Mouse (Mus musculus) left cerebral cortex, postnatal 36 days (tissue): ENCODE data around the gene Gm42742. TPM values are rescaled to one million over a fixed set of nuclear protein-coding genes. Genes with fewer than 3 reads are reported as not detected.

ENCODE experiments used
- DNase-seq, 2 experiments: peaks; one replicate each; pipeline ENCODE4 v3.0.0; 2021 to 2022; ENCODE audit warnings: low spot score in 2 of 2, mixed read lengths in 1 of 2
- intact Hi-C: fragments of 180-260 bp; cut with DNase I; formaldehyde crosslinking; loops from one replicate; pipeline ENCODE4 v1.15.1; 2025
- total RNA-seq, 2 experiments: library from RNA; stranded (reverse); gene quantifications; 2 replicates each; pipeline ENCODE4 v1.2.3; 2021

The Gm42742 gene
- total RNA-seq, 2 experiments from 2014 or later = 36.5 to 50.3 TPM

DNA sequence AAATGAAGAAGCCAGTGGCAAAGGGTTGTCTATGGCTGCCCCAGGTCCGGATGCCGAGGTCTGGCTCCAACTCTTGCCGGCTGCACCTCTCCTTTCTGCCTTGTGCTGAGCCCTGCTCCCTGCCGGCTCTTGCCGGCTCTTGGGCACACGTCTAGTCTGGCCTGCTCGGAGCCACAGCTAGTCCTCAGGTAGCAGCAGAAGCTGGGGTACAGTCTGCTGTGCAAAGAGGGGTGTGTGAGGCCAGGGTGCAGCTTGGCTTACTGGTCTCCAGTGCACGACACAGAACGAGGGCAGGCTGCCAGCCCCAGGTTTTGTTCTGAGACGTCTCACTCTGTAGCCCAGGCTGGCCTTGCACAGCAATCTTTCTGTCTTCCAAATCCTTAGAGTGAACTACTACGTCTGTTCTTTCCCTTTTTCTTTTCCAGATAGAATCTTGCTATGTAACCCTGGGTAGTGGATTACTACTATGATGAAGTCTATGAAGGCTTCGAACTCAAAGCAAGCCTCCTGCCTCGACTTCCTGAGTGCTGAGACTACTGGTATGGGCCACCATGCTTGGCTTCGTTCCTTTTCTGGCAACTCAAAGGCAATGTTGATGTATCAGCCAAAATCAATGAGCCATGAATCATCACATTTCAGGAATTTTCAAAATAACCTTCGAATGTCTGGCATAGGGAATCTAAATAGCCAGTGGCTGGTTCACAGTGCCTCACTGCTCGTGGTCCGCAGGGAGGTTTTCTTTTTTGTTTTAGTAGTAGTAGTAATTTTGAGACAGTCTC lies 11.4 kb downstream of the Gm42742 start:
- intact Hi-C loops = loop anchor here (2.0 kb wide), 1 partner anchor 25 kb away; no protein-coding TSS in a partner anchor
- DNase-seq = no peak

DNA sequence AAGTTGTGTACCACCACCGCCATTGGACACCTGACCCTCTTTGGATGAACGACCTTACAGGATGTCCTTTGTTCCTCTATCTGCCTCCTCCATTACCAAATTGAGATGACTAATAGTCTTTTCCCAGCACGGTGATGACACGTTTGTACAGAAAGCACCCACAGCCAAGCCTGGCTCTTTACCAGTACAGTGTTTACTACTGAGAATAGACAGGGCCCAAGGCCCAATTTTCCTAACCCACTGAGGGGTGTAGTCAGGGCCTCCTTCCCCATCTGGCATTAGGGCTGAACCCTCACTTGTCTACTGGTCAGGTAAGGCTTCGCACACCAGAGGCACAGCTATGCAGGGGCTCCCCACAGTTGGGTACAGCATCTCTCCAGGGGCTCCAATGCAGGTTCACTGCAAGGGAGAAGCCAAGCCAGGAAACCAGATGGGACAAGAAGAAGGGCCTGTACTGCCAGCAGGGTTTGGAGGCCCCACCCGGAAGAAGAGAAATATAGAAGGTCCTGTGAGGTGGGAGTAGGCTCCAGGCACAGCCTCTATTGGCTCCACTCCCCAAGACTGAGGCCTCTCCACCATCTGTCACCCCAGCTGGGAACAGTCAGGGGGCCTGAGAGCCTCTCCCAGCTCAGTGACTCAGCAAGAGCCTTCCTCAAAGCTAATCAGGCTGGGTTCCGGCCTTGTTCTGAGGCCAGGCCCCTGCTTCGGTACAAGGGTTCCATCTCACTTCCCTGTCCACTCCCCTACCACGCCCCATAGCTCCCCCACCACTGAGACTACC lies 12.5 kb downstream of the Gm42742 start:
- intact Hi-C loops = loop anchor here (2.0 kb wide), 1 partner anchor 24 kb away; no protein-coding TSS in a partner anchor
- DNase-seq = peak; percentile 80 to 87

DNA sequence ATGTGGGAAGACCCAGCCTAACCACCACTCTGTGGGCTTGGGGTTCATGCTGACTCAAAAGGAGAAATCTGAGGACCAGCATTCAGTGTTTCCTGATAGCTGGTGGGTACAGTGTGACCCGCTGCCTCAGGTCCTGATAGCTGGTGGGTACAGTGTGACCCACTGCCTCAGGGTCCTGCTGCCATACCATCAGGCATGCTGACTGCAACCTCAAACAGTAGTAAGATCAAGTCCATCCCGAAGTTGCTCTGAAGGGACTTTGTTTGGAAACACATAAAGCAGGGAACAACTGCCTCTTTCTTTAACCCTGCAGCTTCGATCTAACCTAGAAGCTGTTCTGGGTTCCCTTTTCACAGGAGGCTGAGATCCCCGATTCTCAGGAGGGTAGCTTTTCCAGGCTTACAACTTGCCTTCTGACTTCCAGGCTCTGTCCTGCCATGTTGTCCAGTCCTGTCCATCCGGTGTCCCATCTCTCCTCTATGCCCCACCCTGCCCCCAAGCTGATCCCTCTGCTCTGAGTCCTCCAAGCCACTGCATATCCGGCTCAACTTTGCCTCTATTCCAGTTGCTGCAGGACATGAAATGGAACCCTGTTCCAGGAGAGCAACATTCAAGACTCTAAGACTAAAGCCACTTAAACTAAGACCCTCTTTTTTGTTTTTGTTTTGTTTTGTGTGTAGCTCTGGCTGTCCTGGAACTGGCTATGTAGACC lies 13.4 kb downstream of the Gm42742 start:
- intact Hi-C loops = loop anchor here (2.0 kb wide), 1 partner anchor 23 kb away; no protein-coding TSS in a partner anchor
- DNase-seq = no peak

DNA sequence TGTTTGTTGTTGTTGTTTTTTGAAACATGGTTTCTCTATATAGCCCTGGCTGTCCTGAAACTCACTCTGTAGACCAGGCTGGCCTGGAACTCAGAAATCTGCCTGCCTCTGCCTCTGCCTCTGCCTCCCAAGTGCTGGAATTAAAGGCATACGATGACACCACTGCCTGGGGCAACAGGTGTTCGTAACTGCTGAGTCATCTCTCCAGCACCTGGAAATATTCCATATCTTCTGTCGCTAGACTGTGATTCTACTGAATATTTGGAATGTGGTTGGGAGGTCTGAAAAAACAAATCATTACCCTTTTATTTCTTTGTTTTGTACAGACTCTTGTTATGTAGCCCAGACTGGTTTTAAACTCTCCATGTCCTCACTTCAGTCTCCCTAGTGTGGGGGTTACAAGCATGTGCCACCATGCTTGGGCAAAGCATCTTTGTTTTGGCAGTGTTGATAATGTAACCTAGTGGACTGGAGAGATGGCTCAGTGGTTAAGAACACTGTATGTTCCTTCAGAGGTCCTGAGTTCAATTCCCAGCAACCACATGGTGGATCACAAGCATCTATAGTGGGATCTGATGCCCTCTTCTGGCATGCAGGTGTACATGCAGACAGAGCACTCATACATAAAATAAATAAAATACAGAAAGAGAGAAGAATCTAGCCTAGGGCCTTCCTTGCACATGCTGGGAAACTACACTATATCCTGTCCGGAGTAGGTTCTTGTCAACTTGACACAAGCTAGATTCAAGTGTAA lies 16.6 kb downstream of the Gm42742 start:
- no peak for DNase-seq
- intact Hi-C loops = no loop called here

DNA sequence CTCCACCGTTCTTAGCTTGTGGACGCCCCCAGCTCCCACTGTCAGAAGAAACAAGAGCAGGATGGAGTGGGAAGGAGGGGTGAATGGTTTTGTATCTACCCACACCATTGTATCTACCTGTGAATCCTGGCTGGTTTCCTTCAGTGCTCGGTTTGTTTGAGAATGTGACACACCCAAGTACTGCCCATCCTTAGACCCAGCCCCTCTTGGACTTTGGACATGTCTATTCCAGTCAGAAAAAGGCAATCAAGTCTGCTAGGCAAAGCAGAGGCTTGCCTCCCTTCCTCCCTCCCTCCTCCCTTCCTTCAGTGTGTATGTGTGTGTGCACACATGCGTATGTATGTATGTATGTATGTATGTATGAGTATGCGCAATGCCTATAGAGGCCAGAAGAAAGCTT lies 17.3 kb downstream of the Gm42742 start:
- intact Hi-C loops = no loop called here
- DNase-seq = no peak

DNA sequence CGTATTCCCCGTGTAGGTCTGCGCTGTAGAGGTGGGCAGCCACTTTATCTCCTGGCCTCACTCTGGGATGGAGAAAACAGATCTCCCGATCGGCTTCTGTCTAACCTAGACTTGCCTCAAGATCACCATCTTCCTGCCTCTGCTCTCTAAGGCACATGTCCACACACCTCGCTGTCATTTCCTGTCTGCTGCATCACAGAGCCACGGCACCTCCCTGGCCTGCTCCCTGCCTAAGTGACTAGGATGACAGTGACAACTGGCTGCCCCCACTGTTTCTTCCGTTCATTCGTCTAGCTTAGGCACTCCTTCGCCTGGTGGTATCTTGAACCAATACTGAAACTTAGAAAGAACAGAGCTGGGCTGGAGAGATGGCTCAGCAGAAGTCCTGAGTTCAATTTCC lies 21.3 kb downstream of the Gm42742 start:
- DNase-seq = no peak
- intact Hi-C loops = no loop called here

DNA sequence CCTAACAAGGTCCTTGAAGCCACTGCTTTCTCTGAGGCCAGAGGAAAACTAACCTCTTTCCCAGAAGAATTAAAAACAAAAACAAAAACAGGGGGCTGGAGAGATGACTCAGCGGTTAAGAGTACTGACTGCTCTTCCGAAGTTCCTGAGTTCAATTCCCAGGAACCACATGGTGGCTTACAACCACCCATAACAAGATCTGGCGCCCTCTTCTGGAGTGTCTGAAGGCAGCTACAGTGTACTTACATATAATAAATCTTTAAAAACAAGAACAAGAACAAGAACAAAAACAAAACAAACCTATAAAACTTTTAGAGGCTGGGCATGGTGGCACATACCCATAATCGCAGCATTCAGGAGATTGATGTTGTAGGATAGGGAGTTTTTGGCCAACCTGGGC lies 24.4 kb downstream of the Gm42742 start:
- intact Hi-C loops = no loop called here
- no peak for DNase-seq

DNA sequence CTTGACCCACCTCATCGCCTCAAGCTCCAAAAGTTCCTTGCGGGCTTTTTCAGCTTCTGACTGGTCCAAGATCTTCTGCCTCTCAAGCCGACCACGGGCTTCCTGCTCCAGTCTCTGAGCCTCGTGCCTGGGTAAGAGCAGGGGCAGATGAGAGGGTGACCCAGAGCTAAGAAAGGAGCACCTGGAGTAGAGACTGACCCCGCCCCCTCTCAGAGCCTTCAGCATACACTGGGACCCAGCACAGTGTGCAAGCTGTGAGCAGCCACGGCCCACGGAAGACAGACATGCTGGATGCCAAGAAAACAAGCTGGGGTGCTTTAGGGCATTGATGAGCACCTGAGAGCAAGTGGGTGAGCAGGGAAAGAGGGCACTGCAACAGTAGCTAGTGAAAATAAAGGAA lies 32.1 kb downstream of the Gm42742 start:
- DNase-seq = no peak
- intact Hi-C loops = no loop called here

DNA sequence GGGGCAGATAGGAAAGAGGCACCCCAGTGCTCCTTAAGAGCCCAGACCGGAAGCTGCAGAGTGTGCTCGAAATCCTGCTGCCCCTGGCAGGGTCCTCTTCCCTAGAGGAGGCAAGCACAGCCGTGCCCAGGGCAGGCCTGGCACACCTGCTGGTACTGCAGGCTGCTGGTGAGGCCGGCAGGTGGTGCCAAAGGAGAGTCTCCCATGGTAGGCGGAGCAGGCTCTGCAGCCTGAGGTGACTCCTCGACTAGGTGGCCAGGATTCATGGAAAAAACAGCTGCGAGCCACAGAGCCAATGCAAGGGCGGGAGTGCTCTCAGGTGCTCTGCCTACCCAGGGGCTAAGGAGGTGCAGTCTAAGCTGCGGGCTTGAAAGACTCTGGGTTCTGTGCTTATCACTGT lies 34.6 kb downstream of the Gm42742 start:
- intact Hi-C loops = no loop called here

DNA sequence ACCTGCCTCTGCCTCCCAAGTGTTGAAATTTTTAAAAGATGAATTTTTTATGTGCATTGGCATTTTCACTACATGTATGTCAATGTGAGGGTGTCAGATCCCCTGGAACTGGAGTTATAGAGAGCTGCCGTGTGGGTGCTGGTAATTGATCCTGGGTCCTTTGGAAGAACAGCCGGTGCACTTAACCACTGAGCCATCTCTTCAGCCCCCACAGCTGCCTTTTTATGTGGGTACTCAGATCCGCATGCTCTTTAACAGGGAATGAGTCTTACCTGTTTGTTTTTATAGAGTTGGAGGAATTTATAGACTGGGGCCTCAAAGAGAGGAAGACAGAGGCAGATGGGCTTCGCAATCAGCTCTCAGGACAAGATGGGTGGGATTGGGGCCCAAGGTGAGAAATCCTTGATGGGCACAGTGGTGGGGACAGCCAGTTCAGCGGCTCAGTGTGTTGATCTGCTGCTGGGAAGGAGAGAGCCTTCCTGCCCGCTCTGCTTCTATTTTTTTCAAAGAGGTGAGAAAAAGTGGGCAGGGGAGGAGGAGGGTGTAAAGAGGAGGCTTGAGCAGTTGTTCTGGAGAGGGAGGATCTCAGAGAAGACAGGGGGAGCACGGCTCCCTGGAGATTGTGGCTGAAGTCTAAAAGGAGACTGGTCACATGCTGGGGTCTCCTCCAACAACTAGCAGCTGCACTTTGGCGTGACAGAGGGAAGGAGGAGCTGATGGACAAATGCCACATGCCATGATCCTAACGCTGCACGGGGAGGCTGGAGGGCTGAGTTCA lies 36.0 kb downstream of the Gm42742 start:
- intact Hi-C loops = loop anchor here (2.0 kb wide), 1 partner anchor 24 kb away; no protein-coding TSS in a partner anchor
- peak; percentile 53 to 72 for DNase-seq

More for the DNA sequence above, 34.6 kb downstream of the Gm42742 start:
- peak; percentile 47 to 54 for DNase-seq

DNA sequence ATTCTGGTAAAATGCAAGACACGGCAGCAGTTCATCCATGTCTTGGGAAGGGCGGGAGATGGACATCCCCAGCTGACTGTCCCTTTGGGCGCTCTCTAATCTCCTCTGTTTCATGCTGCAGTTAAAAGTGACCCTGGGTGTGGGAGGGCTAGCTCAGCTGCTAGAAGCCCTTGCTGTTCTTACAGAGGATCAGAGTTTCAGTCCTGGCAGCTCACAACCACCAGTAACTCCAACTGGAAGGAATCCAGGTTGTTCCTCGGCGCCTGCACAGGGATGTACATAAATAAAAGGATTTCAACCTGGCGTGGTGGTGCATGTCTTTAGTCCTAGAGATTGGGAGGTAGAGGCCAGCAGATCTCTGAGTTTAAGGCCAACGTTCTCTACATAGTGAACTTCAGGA lies 37.8 kb downstream of the Gm42742 start:
- DNase-seq = no peak
- intact Hi-C loops = no loop called here

DNA sequence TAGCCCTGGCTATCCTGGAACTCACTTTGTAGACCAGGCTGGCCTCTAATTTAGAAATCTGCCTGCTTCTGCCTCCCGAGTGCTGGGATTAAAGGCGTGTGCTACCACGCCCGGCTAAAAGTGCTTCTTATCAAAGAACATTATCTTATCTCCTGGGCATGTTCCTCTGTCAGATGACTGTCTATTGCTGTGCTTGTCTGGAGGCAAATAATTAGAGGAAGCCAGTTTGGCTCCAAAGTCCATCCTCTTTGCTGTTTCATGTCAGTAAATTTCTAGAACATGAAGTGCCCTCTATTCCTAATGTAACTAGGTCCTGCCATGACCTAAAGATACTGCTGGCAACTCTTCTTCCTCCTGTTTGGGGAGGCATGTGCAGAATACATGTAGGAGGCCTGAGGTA lies 38.8 kb downstream of the Gm42742 start:
- DNase-seq = no peak
- intact Hi-C loops = no loop called here

DNA sequence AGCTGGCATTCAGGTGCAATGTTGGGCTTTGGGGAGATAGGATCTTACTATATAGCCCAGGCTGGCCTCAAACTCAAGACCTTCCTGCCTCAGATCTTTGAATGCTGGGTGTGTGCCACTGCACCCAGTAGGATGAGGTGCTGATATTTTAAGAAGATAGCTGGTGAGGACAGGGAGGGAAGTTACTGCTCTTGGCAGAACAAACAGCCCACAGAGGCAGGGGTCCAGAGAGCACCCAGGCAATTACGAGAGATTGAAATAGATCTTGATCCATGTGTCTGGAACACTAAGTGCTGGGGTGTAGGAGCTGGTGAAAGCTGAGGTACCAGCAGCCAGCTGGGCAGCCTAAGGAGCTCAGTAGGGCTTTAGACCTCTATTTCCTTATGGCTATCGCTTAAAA lies 39.3 kb downstream of the Gm42742 start:
- no peak for DNase-seq
- intact Hi-C loops = no loop called here

DNA sequence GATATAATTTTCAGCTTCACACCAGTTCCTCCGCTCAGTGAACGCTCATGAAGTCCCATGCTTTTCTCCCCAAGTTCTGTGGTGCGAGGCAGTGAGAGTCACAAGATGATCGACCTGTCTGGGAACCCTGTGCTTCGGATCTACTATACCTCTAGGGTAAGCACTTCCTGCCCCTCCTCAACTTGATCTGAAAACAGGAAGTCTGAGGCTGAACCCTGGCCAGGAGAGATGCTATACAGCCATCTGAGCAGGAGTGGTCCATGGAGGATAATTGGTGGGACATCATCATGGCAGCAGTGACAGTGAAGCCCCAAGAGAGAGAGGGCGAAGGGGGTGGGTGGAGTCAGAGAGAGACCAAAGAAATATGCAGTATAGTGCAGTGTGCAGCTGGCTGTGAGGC lies 42.1 kb downstream of the Gm42742 start:
- DNase-seq = no peak
- intact Hi-C loops = loop anchor here (5.0 kb wide), 1 partner anchor 123 kb away; no protein-coding TSS in a partner anchor

DNA sequence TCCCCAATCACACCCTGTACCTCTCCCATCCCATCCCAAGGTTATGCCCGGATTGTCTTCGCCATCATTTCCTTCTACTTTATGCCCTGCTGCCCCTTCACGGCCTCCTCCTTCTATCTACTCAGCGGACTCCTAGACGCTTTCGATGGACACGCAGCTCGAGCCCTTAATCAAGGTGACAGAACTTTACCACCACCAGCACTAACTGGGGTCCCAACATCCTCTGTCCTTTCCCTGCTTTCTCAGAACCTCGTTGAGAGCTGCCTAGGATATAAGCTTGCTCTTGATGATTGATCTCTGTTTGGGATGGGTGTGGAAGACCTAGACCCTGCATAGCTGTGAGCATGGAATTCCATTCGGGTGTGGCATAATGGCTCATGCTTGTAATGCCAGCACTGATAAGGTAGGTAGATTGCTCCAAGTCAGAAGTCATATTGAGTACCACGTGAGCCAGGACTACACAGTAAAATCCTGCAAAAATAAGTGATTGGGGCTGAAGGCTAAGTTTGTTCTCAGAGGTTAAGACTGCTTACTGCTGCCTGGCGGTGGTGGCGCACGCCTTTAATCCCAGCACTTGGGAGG lies 43.9 kb downstream of the Gm42742 start:
- no peak for DNase-seq
- intact Hi-C loops = loop anchor here (2.0 to 5.0 kb wide), 2 partner anchors 40 to 125 kb away; partner anchors contain the start of genes Pagr1a and Pagr1b

DNA sequence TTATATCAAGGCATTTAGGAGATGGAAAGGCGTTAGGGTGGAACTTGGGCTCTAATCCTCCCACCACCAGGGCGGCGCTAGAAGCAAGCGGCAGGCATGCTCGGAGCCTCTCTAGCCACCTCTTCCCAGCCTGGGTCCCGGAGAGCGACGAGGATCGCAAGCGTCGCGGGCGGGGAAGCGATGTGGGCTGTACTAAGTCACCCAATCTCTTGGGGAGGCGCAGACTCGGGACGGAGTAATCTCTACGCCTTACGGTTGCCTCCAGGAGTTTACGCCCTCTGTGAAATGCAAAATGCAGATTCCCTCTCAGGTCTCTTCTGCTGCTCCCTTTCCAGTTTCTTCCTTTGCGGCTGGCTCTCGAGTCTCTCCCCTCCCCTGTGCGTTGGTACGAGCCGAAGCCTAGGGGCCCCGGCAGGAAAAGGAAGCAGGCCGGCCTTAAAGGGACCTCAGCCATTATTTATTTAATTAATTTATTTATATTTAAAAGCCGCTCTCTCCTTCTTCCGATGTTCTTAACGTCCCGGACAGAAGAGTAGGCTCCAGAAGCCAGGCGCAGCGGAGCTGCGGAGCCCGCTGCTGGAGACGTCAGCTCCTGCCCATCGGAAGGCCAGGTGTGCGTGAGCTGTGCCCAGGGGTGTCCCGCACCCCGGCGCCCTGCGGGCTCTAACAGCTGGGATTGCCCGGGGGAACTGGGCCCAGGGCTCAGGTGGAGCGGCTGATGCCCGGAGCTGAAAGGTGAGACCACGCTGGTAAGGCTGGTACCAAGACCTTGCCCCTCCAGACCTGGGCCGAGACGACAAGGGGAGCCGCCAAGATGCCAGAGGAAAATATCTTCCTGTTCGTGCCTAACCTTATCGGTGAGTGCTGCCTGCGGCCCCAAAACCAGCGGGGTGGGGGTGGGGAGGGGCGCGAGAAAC lies 44.7 kb downstream of the Gm42742 start, which contains the start of gene Cdiptos:
Gene Cdiptos (minus strand): TSS at position 149 of the 917 bp plus-strand sequence.
- DNase-seq = peak; percentile 94 to 95
- intact Hi-C loops = loop anchor here (2.0 to 5.0 kb wide), 3 partner anchors 25 to 126 kb away; partner anchors contain the start of genes Pagr1a, Pagr1b and Sez6l2

DNA sequence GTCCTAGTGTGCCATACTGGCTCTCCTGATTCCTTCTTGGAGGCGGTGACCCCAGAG lies 45.2 kb downstream of the Gm42742 start, which contains the start of gene Cdipt:
Gene Cdipt (plus strand): TSS at position 22 of the 57 bp plus-strand sequence.
- DNase-seq = no peak
- intact Hi-C loops = loop anchor here (2.0 to 5.0 kb wide), 2 partner anchors 25 to 127 kb away; partner anchors contain the start of gene Sez6l2
